ENCODE assay signal across 8 mouse cellular contexts in genomic region chr8:75217969-75218368, GRCm38 (mm10). TPM values are rescaled to one million over a fixed set of nuclear protein-coding genes. Genes with fewer than 3 reads are reported as not detected.
DNase-seq lines count a peak whose midpoint lies in the region; ATAC-seq lines count a peak whose summit lies in the region.

No protein-coding gene starts in this region.

- no peaks in the 10 kb centered on the region; the same call in 1 of the 2 replicates for H3K4me1 ChIP-seq in embryonic facial prominence, embryonic 14.5 days (ENCODE audit: control insufficient read depth, insufficient read depth, low read length)
- H3K4me1 ChIP-seq in intestine, embryonic 16.5 days (ENCODE audit: control insufficient read depth, insufficient read depth, low read length), result peaks cover 13% of the 10 kb centered on the region

- H3K9me3 ChIP-seq in embryonic facial prominence, embryonic 14.5 days (ENCODE audit: control insufficient read depth, low read length), result no peaks in the 10 kb centered on the region
- no peaks in the 10 kb centered on the region for H3K9me3 ChIP-seq in intestine, embryonic 16.5 days (ENCODE audit: control insufficient read depth, low read length)

- H3K36me3 ChIP-seq in embryonic facial prominence, embryonic 14.5 days (ENCODE audit: control insufficient read depth, insufficient read depth, low read length), result no peaks in the 10 kb centered on the region
- no peaks in the 10 kb centered on the region for H3K36me3 ChIP-seq in intestine, embryonic 16.5 days (ENCODE audit: control insufficient read depth, insufficient read depth, low read length)

- H3K27ac ChIP-seq in embryonic facial prominence, embryonic 14.5 days (replicated peaks; ENCODE audit: low read depth, low read length), result no peak overlapping the region
- H3K27ac ChIP-seq in intestine, embryonic 16.5 days (ENCODE audit: low read length), result no peak overlapping the region

- peak; percentile 81 for DNase-seq in urinary bladder, postnatal 14 days (ENCODE audit: low spot score)
- no peak for DNase-seq in urinary bladder, adult 2 months (ENCODE audit: low spot score)
- DNase-seq in brain, adult 2 months (ENCODE audit: low read depth, low spot score), result peak; percentile 89
- DNase-seq in embryonic facial prominence, embryonic 14.5 days (ENCODE audit: low spot score), result peak; percentile 80
- DNase-seq in left cerebral cortex, postnatal 4 days, result peak; percentile 78
- peak; percentile 41 for DNase-seq in ovary, postnatal 36 days (ENCODE audit: low spot score)

- intact Hi-C loops in left cerebral cortex, postnatal 4 days (cut with DNase I), result loop anchor here (5.0 kb wide), 2 partner anchors 86 to 146 kb away; no protein-coding TSS in a partner anchor

- 12% methylated on average over 4 of the region's 4 CpGs for WGBS in embryonic facial prominence, embryonic 14.5 days
- 6% methylated on average over 4 of the region's 4 CpGs for WGBS in intestine, embryonic 16.5 days

- no peak overlapping the region for H3K4me2 ChIP-seq in embryonic facial prominence, embryonic 14.5 days (ENCODE audit: low read depth, low read length)
- no peak overlapping the region for H3K4me2 ChIP-seq in intestine, embryonic 16.5 days (ENCODE audit: low read depth, low read length)

- H3K9ac ChIP-seq in embryonic facial prominence, embryonic 14.5 days (ENCODE audit: low read depth, low read length), result no peak overlapping the region
- H3K9ac ChIP-seq in intestine, embryonic 16.5 days (ENCODE audit: low read depth, low read length), result no peak overlapping the region

- ATAC-seq in embryonic facial prominence, embryonic 14.5 days (ENCODE audit: low read depth), result 0 out of 2 replicates have a peak, but pooled peaks have one; percentile 30
- peak; percentile 16 for ATAC-seq in intestine, embryonic 16.5 days
- no peak for ATAC-seq in monocyte, adult 5-6 weeks (replicated peaks; ENCODE audit: insufficient number of reproducible peaks, low FRiP score, low TSS enrichment, poor library complexity, severe bottlenecking)

- peaks cover 33% of the 10 kb centered on the region for H3K27me3 ChIP-seq in embryonic facial prominence, embryonic 14.5 days (replicated peaks; ENCODE audit: control insufficient read depth, insufficient read depth, low read length)
- peaks cover 23% of the 10 kb centered on the region for H3K27me3 ChIP-seq in intestine, embryonic 16.5 days (replicated peaks; ENCODE audit: control insufficient read depth, insufficient read depth, low read length)

- no peak overlapping the region for H3K4me3 ChIP-seq in embryonic facial prominence, embryonic 14.5 days (ENCODE audit: low read depth, low read length)
- H3K4me3 ChIP-seq in intestine, embryonic 16.5 days (ENCODE audit: low read length), result no peak overlapping the region

RNA-seq across cellular contexts. Expression of gene Rasd2, which starts 4.2 kb away (rescaled TPM):
- polyA plus RNA-seq in urinary bladder, adult 2 months (2012; rRNA removed), result 6.9 and 13.6 TPM in 2 replicates
- 0.29 and 0.37 TPM in 2 replicates for polyA plus RNA-seq in embryonic facial prominence, embryonic 14.5 days (2014; fragmentation: Nextera tagmentation; extraction: Ambion mirVana)
- polyA plus RNA-seq in intestine, embryonic 16.5 days (2015; fragmentation: Nextera tagmentation; extraction: Ambion mirVana), result 1.5 and 1.8 TPM in 2 replicates
- total RNA-seq in left cerebral cortex, postnatal 4 days (2021), result 1 to 10 TPM; 7.8 to 9.8 TPM
- total RNA-seq in monocyte, adult 5-6 weeks (2017), result not detected in 3 replicates
